In genomic region chr11:55974224-55974875, GRCm38 (mm10) we compare ENCODE assay signal across 12 mouse cellular contexts.
DNase-seq lines count a peak whose midpoint lies in the region; ATAC-seq lines count a peak whose summit lies in the region.
"Had no signal": no experiment of that assay in that cellular context is flagged by ENCODE, and none has a peak within 500 bp of the region (broad histone marks: within the 10 kb centered on the region; RNA-seq: fewer than 3 reads in every experiment).

No protein-coding gene starts in this region.

- no peaks in the 10 kb centered on the region for H3K36me3 ChIP-seq in hindbrain, embryonic 12.5 days
- H3K36me3 ChIP-seq: heart, embryonic 15.5 days had no signal

- H3K4me2 ChIP-seq in hindbrain, embryonic 12.5 days (replicated peaks), result no peak overlapping the region
- H3K4me2 ChIP-seq: heart, embryonic 15.5 days; liver, embryonic 11.5 days had no signal

- ATAC-seq in hindbrain, embryonic 12.5 days (ENCODE audit: low FRiP score), result peak; percentile 75
- ATAC-seq: forebrain, embryonic 14.5 days had no signal

- no peaks in the 10 kb centered on the region for H3K9me3 ChIP-seq in hindbrain, embryonic 12.5 days (replicated peaks)
- H3K9me3 ChIP-seq: heart, embryonic 15.5 days had no signal

- peak overlapping the region; percentile 52 for H3K27ac ChIP-seq in hindbrain, embryonic 12.5 days
- H3K27ac ChIP-seq: heart, embryonic 15.5 days had no signal

- no peak overlapping the region for H3K4me3 ChIP-seq in hindbrain, embryonic 12.5 days
- H3K4me3 ChIP-seq: heart, embryonic 15.5 days had no signal

- H3K27me3 ChIP-seq in hindbrain, embryonic 12.5 days, result no peaks in the 10 kb centered on the region
- H3K27me3 ChIP-seq: heart, embryonic 15.5 days had no signal

- intact Hi-C loops in gastrocnemius, postnatal 14 days (cut with DNase I; ENCODE audit: low total_unique reads), result no loop called here

- 51% methylated on average over 10 of the region's 10 CpGs for WGBS in hindbrain, embryonic 12.5 days

- peak; percentile 4 for DNase-seq in embryo, embryonic 9.5 days (ENCODE audit: extremely low spot score)
- peak; percentile 57 to 63 for DNase-seq in layer of hippocampus, postnatal 36 days
- DNase-seq in retina, embryonic 14.5 days (ENCODE audit: low spot score), result peak; percentile 16
- no peak for DNase-seq in kidney, adult 18-20 months
- no peak for DNase-seq in gastrocnemius, postnatal 10 days
- DNase-seq in urinary bladder, postnatal 10 days (ENCODE audit: low spot score), result no peak
- DNase-seq in gastrocnemius, postnatal 14 days, result no peak
- DNase-seq: thymus, adult 18-20 months had no signal

- H3K4me1 ChIP-seq in hindbrain, embryonic 12.5 days, result peaks cover 5% of the 10 kb centered on the region
- H3K4me1 ChIP-seq: heart, embryonic 15.5 days had no signal

- no peak overlapping the region for H3K9ac ChIP-seq in hindbrain, embryonic 12.5 days
- H3K9ac ChIP-seq: heart, embryonic 15.5 days had no signal

Comparison
In these comparisons a context has a peak if more than half of its experiments do, and no peak if none do; other contexts are left out.
1. DNase-seq: peak in embryo, embryonic 9.5 days (single experiment), layer of hippocampus, postnatal 36 days (2 of 2) and retina, embryonic 14.5 days (single experiment); none in kidney, adult 18-20 months (single experiment), gastrocnemius, postnatal 10 days (single experiment), urinary bladder, postnatal 10 days (single experiment) and gastrocnemius, postnatal 14 days (single experiment).